Mouse (Mus musculus) adrenal gland, adult 8-10 months (tissue): ENCODE data around the gene Cpne5. TPM values are rescaled to one million over a fixed set of nuclear protein-coding genes. Genes with fewer than 3 reads are reported as not detected.

Source experiments
- DNase-seq: peaks from one replicate; pipeline ENCODE4 v3.0.0; 2022
- total RNA-seq, 4 experiments: library from RNA; stranded (reverse); gene quantifications; 2 replicates each; pipeline ENCODE4 v1.2.4; 2022

Gene Cpne5
- total RNA-seq, 4 experiments from 2014 or later = 0.22 to 0.52 (median 0.37) TPM

- DNase-seq = no peak
These were observed 31.9 kb downstream of the Cpne5 start for GRCm38 (mm10) chr17:29206052-29206451.

GRCm38 (mm10) chr17:29202604-29203003, 35.4 kb downstream of the Cpne5 start:
- no peak for DNase-seq

DNA sequence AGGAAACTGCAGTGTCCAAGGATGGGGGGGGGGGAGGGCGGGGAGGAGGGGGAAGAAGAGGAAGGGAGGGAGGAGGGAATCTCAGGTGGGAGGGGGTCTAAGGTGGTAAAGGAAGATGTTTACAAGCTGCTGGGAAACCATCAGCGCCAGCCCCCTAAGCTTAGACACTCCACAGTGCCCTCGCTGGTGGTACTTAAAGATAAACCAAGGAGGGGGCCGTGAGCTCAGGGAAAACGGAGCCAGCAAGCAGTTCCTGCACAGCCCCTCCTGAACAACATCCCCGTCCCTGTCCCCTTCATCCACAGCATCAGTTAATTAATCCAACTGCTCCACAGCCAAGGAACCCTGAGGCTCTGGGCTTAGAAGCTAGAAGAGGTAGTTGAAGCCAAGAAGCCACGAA, 38.1 kb downstream of the Cpne5 start:
- DNase-seq = no peak

DNA sequence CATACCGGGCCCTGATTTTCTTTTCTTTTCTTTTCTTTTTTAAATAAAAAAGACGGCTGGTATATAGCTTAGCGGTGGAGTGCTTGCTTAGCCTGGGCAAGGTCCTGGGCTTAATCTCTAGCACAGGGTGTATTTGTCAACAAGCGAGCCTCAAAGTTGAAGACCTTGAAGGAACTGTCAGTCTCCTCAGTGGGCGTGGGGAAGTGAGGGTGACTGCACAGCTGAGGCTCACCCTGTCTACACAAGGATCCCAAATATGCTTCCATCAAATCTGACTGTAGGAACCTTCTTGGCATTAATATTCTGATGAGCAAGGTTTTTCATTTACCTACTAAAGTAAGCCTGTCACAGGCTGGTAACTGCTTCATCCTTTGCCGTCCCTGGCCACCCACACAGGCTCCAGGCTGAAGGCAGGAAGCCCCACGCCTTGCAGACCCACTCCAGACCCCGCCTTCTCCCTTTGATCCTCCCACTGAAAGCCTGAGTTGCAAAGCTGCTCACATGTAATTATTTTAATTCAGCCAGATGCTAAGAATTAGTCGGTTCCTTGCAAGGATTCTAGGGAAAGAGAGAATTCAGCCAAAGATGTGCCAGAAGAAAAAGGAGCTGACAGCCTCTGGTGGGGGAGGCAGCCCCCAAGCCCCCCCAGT, 38.7 kb downstream of the Cpne5 start:
- DNase-seq = no peak

- DNase-seq = no peak
These were observed 42.4 kb downstream of the Cpne5 start for GRCm38 (mm10) chr17:29195579-29195978.

DNA sequence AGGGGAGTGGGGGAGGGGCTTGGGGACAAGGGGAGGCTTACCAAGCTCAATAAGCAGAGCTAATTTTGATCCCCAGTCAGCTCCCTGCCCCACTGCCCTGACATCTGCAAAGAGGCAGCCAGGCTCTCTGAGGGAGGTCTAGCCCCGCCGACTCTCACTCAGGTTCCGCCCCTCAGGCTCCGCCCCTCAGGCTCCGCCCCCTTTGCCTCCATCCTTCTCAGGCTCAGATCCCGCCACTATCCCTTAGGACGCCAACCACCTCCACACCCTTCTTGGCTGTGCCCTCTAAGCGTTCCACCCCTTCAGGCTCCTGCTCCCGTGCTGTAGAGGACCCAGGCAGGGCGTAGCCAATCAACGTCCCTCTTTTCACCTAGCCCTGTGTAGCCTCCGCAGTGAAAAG, 49.0 kb downstream of the Cpne5 start:
- DNase-seq = no peak

DNA sequence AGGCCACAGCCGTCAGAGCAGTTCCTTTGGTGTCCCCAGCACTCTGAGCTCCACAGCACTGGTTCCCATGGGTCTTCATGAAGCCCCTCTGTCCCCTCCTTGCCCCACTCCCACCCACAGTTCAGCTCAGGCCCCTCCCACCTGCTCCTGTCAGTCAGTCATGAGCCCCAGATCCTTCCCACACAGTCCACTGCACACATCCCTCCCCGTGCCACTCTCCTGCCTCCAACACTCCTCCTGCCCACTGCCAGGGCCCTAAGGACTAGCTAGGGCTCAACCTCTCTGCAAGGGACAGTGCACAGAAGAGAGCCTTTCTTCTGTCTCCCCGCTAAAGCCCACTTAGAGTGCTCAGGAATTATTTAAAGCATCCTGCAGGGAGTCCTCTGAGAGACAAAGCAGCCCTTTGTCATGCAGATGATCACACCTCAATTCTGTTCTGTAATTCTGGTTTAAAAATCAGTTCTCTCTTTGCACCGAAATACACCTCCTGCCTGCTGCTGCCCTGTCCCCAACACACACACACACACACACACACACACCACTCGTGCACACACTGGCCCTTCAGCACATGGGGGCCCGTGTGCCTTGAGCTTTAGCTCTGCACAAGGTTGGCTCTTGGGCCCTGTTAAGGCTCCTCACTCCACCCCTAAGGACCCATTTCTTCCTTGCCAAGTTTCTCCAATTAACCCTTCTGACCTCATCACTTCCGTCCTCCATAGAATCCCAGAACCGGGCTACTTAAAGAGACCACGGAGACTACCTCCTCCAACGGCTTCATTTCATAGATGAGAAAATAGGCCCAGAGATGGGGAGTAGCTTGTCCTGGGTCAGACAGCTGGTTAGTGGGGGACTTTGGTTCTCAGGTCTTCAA, 50.7 kb downstream of the Cpne5 start:
- DNase-seq = no peak

GRCm38 (mm10) chr17:29185376-29186046, 52.5 kb downstream of the Cpne5 start:
- no peak for DNase-seq

DNA sequence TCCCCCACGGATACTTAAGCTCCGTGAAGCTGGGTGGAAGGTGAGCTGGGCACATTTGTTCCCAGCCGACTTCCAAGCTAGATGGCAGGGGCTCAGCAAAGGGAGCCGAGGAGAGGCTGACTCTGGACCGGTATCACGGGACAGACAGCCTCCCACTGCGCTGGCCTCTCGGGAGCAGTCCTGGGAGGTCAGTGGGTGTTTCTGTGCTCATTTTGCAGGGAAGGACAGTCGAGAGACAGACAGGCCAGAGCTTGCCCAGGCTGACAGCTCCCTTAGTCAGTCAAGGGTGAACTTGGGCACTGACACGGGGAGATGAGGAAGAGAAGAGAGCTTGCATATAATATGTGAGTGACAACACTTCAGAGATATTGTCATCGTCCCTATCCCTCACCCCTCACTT, 54.8 kb downstream of the Cpne5 start:
- DNase-seq = no peak

DNA sequence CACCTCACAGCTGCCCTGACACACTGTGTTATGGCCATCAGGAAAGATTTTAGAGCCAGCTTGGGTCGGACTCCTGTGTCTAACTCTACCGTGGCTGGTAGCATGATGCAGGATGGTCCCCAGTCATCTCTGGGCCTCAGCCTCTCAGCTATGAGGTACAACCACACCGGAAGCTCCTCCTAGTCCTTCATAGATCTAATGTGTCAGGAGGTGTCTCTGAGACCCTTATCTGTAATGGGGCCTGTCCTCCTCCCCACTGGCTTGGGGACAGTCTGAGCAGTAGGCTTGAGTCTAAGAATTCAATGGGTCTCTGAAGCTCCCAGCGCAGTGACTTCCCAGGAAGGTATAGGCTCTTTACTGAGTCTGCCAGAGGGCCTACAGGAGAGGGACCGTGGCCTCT, 56.2 kb downstream of the Cpne5 start:
- no peak for DNase-seq

DNA sequence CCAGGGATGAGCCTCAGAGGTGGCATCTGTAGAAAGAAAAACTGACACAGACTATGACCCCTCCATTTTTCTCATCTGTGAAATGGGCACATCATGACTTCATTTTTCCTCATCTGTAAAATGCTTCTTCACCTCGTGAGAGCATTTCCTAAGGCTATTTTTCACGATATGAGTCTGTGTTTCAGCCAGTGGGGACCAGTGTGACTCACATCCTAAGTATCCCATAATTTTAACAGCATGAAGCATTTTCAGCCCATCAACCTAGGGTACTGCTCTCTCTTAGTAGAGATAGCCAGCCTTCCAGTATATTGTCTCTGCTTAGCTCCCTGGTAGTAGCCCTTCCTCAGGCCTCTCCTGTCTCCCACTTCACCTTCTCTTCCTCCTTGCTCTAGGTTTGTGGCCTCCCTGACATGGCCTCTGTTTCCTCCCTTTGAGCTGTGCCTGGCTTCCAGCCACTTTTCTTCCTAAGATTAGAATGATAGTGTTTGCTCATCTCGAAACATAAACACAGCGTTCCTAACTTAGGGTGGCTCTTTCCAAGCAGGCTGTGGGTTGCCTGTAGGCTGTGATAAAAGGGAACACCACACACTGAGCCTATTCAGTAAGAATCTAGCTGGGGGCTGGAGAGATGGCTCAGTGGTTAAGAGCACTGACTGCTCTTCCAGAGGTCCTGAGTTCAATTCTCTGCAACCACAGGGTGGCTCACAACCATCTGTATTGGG, 57.4 kb downstream of the Cpne5 start:
- DNase-seq = no peak

GRCm38 (mm10) chr17:29179917-29180316, 58.0 kb downstream of the Cpne5 start:
- no peak for DNase-seq

- no peak for DNase-seq
These were observed 59.4 kb downstream of the Cpne5 start for GRCm38 (mm10) chr17:29178503-29179059.

DNA sequence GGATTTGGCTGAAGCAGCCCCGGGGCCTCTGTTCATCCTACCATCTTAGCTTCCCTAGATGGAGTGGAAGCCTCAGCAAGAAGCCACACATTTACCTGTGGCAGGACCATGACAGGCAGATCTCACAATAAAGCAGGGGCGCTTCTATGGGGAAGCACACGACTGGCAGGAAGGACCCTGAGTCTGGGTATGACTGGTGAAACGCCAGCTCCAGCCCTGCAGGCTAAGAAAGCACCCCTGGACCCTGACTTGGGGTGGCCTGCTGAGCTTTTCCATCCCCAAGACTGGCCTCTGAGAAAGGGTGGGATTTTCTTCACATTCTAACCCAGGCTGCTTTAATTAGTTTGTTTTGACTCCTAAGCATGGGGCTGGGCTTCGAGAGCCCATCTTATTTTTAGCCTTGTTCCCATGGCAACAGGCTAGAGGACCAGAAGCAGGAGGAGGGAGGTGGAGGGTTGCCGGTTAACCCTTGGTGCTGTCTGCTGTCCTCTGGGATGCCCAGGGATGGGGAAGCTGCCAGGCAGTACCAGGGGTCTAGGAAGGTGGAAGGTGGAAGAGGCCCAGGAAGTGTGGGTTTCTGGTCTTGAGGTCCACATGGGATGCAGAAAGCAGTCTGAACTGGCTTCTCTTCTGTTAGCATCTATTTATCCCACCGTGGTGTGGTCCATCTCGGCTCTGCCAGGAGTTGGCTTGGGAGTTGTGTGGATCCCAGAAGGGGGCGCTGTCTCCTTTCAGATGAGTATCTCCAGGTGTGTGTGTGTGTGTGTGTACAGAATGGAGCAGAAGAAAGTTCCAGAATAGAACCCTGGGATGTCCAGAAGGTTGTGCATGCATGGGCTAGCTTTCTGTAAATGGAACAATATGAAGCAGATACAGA, 61.3 kb downstream of the Cpne5 start:
- no peak for DNase-seq

DNA sequence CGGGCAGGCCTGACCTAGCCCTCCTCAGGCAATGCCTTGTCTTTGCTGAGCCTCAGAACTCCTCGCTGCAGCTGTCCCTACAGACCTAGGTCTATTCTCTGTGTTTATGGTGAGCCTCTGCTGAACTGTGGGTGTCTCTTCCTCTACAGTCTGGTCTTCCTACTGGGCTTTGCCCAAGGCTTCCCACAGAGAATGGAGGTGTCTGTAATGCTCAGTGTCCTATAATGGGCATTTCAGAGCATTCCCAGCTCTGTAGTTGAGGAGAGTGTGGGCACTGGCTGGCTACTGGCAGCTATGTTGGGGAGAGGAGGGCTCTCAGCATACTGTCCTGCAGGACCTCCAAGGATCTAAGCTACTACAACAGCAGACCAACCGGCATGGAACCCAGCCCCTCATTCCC, 62.3 kb downstream of the Cpne5 start:
- no peak for DNase-seq

DNA sequence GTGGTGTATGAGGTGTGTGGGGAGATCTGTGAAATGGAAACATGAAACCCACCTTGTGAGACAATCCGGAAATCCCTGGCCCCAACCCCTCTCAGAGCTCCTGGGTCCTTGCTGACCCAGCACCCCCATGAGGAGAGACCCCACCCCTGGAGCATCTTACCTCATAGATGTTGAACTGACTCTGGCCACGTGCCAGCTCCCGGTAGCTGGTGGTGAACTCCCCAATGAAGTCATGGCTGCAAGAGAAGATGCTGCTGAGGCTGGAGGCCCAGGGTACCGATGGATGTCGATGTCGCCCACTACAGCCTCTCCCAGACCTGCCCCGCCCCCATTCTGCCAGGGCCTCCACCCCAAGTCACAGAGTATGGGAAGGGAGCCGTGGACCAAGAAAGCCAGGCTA, 64.8 kb downstream of the Cpne5 start:
- DNase-seq = no peak

GRCm38 (mm10) chr17:29172062-29172461, 65.9 kb downstream of the Cpne5 start:
- no peak for DNase-seq

GRCm38 (mm10) chr17:29171001-29171772, 66.8 kb downstream of the Cpne5 start:
- peak; percentile 71 for DNase-seq

GRCm38 (mm10) chr17:29170431-29171000, 67.5 kb downstream of the Cpne5 start:
- DNase-seq = no peak

GRCm38 (mm10) chr17:29168996-29169601, 68.9 kb downstream of the Cpne5 start:
- DNase-seq = peak; percentile 32
